Mouse (Mus musculus): ENCODE data around the gene Sema3e.

GRCm38 (mm10) chr5:14163280-14163679 lies 138.2 kb downstream of the Sema3e start:
- TF ChIP-seq POLR2A (IDR thresholded peaks at IDR 0.05; ENCODE audit: insufficient read depth, low read depth, low read length) (no peak), CTCF (IDR thresholded peaks at IDR 0.05) (no peak), EP300 (IDR thresholded peaks at IDR 0.05; ENCODE audit: insufficient read depth, low read depth, low read length) (no peak)
